Mouse (Mus musculus) leukemia stem cell, adult 10-12 weeks (primary cell): ENCODE results near the gene Aes. TPM values are rescaled to one million over a fixed set of nuclear protein-coding genes. Genes with fewer than 3 reads are reported as not detected.

Experiments
- polyA plus RNA-seq: library from polyadenylated mRNA; stranded (reverse); fragments of >175 nt; gene quantifications from 2 replicates; pipeline ENCODE4 v1.2.3, GENCODE M21; 2012; ENCODE audit warnings: low replicate concordance

Gene Aes
- polyA plus RNA-seq: 1,673 and 2,193 TPM in 2 replicates

DNA sequence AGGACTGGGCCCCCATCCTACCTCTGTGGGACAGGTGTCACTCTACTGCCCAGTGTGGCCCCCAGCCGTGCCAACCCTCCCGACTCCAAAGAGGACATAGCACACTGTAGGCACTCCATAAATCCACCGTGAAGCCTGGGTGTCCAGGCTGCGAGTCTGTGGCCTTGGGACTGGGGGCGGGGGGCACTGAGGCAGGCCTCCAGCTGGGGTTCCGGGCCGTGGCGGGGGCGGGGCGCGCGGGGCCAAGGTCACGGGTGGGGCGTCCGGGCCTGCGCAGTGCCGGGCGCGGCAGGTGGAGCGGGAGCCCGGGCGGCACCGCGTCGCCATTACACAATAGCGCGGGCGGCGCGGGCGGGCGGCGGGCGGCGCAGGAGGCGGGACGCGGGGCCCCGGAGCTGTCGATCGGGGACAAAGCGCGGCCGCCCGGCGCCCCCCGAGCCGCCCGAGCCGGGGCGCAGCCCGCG is at the start of gene Aes:
Gene Aes (plus strand): TSS at position 326 of the 464 bp plus-strand sequence.

DNA sequence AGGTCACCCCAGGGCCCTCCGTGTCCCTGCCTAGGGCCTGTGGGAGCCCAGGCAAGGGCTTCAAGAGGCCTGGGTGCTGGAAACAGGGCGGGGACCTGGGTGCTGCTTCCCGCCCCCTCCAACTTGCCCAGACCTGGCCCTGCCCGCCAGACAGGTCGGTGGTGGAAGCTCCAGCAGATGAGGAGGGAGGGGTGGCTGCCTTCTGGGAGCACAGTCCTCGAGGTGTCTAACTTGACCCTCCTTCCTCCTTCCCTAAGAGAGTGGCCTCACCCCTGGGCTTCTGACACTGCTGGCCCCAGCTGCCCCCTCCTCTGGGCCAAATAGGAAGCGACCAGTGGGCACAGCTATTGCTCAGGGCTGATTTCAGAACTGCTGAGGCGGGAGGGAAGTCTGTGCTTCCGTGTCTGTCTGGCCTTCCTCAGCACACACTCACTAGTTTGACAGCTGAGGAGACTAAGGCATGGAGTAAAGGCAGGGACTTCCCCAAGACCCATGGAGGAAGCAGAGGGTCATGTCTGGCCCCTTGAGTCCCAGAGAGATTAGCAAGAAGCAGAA is 35.2 kb upstream of the Aes start, which contains the start of gene Gna15:
Gene Gna15 (minus strand): TSS at position 175 of the 555 bp plus-strand sequence.

DNA sequence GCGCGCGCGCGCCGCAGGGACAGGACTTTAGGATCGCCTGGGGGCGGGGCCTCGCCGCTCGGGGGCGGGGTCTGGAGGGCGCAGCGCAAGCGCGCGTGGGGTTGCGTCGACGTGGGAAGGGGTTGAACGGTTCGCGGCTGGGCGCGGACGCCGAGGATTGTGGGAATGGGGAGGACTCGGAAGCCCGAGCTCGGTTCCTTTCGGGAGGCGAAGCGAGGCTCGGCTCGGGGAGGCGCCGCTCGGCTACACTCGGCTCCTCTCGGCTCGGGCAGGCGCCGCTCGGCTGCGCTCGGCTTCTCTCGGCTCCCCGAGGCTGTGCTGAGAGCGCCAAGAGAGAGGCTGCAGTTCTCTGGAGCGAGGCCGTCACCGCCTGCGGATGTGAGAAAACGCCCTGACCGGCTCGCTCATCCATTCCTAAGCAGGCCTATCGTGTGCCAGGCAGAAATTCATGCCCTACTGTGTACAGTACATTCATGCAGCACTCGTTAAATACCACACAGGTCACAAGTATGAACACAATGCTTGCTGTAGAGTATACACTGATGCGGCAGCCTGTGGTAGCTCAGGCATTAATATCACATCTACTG is 14.0 kb upstream of the Aes start, which contains the start of gene Gna11:
Gene Gna11 (minus strand): TSS at position 30 of the 587 bp plus-strand sequence.

DNA sequence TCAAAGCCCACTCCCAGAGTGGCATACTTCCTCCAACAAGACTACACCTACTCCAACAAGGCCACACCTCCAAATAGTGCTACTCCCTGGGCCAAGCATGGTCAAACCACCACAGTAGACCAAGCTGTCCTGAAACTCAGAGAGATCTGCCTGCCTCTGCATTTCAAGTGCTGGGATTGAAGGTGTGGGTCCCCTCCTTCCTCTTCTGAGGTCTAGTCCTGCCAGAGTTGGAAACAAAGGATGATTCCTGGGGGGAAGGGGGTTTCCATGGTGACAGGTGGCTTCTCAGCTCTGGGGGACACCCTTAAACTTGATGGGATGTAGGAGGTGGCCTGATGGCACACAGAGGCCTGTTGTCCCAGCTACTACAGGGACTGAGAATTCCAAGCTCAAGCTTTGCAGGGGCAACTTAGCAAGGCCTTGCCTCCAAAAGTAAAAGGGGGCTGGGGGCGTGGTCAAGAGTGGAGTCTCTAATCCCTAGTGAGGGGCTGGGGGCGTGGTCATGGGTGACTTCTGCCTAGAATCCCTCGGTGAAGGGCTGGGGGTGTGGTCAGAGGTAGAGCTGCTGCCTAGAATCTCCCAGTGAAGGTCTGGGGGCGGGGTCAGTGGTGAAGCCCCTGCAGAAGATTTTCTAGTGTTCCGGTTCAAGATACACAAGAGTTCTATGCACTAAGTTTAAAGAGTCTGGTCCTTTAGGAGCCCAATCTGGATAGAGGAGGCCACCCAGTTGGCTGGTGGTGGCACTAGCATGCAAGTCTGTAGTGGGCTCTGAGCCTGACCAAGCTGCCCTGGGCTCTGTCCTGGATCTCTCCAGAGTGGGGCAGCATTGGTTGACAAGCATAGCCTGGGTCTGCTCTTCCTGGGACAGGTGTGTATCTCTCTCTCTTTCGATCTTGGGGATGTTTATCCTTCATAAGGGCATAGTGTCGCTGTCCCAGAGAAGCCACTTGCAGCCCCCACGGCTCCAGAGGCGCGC is 15.1 kb downstream of the Aes start, which contains the start of gene Tle2:
Gene Tle2 (plus strand): TSS at position 481 of the 976 bp plus-strand sequence.

DNA sequence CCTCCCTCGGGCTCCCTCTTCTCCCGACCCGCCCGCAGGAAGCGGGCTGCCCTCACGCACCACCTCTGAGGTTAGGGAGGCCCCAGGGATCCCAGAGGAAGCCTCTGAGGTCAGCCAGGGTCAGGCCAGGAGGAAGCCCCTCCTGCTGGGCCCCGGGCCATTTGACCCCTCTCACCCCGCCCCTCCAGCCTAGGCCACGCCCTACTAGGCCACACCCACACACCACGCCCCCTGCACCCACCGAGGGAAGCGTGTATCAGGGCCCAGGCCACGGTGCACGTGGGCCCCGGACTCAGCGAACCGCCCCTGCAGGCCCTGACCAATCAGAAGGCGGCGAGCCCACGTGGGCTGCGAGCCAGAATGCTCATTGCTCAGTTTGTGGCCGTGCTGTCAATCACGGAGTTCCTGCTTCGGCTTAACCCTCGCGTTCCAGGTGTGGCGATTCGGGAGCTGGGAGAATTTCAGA is 41.5 kb downstream of the Aes start, which contains the start of gene Tle6:
Gene Tle6 (minus strand): TSS at position 336 of the 466 bp plus-strand sequence.

DNA sequence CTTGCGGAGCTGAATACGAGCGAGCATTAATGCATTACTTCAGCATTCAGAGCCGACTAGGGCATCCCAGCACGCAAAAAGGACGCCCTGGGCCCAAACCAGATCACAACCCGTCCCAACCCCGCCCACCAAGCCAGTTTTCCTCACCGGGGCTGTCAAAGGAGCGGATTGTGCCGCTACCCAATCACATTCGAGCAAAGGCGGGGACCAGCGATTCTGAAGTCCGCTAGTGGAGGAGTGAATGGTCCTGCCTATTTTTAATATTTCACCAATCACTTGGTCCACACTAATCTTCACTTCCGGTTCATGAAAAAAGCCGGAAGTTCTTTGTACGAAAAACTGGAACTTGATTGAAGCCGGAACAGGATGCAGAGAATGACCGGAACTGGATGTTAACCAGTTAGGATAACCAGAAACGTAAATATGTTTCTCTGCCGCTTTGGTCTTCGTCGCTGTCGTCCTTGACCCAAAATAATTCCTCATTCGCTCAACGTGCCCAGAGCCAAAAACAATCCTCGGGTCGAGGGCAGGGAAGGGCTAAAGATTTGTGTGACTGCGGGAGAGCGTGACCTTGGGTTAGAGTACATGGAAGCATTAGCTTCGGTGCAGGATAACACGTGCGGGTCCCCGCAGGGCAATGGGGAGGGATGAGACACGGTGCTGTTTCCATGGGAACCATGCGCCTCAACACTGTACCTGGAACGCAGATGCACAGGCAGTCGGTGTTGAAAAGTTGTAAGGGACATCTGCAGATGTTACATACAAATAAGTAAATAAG is 46.9 kb downstream of the Aes start, which contains the start of gene BC025920:
Gene BC025920 (plus strand): TSS at position 297 of the 778 bp plus-strand sequence.

Other genes starting within 250 kb of the Aes start
- gene Cactin, start 238.4 kb upstream of the Aes start, polyA plus RNA-seq: 67.6 and 96.5 TPM in 2 replicates
- 3.7 and 8.0 TPM in 2 replicates for gene Tbxa2r, start 230.8 kb upstream of the Aes start, polyA plus RNA-seq
- gene Gipc3, start 216.2 kb upstream of the Aes start, polyA plus RNA-seq: 1.3 and 2.0 TPM in 2 replicates
- 314 and 739 TPM in 2 replicates for gene Hmg20b, start 209.0 kb upstream of the Aes start, polyA plus RNA-seq
- gene Mfsd12, start 202.0 kb upstream of the Aes start, polyA plus RNA-seq: 68.4 and 74.4 TPM in 2 replicates
- 10.6 and 16.6 TPM in 2 replicates for gene 4930404N11Rik, start 193.7 kb upstream of the Aes start, polyA plus RNA-seq
- gene Fzr1, start 181.0 kb upstream of the Aes start, polyA plus RNA-seq: 99.5 and 103 TPM in 2 replicates
- gene Dohh, start 175.1 kb upstream of the Aes start, polyA plus RNA-seq: 206 and 254 TPM in 2 replicates
- gene Gm48551, start 175.0 kb upstream of the Aes start, polyA plus RNA-seq: 0.33 and 0.42 TPM in 2 replicates
- gene Gm48552, start 170.5 kb upstream of the Aes start, polyA plus RNA-seq: 3.7 and 10.5 TPM in 2 replicates
- gene Smim24, start 166.4 kb upstream of the Aes start, polyA plus RNA-seq: 0.68 and 2.2 TPM in 2 replicates
- 206 and 375 TPM in 2 replicates for gene Nfic, start 103.9 kb upstream of the Aes start, polyA plus RNA-seq
- gene Celf5, start 76.8 kb upstream of the Aes start, polyA plus RNA-seq: 0.23 and 0.60 TPM in 2 replicates
- 296 and 494 TPM in 2 replicates for gene Ncln, start 63.1 kb upstream of the Aes start, polyA plus RNA-seq
- gene S1pr4, start 59.4 kb upstream of the Aes start, polyA plus RNA-seq: 34.9 and 78.0 TPM in 2 replicates
- 30.2 and 35.0 TPM in 2 replicates for gene Gna15, start 35.3 kb upstream of the Aes start, polyA plus RNA-seq
- gene Gna11, start 14.3 kb upstream of the Aes start, polyA plus RNA-seq: 21.9 and 22.6 TPM in 2 replicates
- 4.1 and 5.9 TPM in 2 replicates for gene Tle2, start 15.1 kb downstream of the Aes start, polyA plus RNA-seq
- 1.3 and 9.1 TPM in 2 replicates for gene Tle6, start 41.6 kb downstream of the Aes start, polyA plus RNA-seq
- gene BC025920, start 46.8 kb downstream of the Aes start, polyA plus RNA-seq: 0.33 and 0.99 TPM in 2 replicates
- 83.0 and 132 TPM in 2 replicates for gene Sirt6, start 68.3 kb downstream of the Aes start, polyA plus RNA-seq
- gene Ankrd24, start 69.1 kb downstream of the Aes start, polyA plus RNA-seq: 8.5 and 13.2 TPM in 2 replicates
- gene Gm10778, start 89.6 kb downstream of the Aes start, polyA plus RNA-seq: 0.22 TPM in 1 of 2 replicates, not detected in the other
- 0.20 TPM in 1 of 2 replicates, not detected in the other for gene Zfp433, start 145.3 kb downstream of the Aes start, polyA plus RNA-seq
- gene Gm3055, start 211.7 kb downstream of the Aes start, polyA plus RNA-seq: not detected in 2 replicates